Mouse (Mus musculus) heart, postnatal 25 days (tissue): ENCODE results near the gene Nlrc3. TPM values are rescaled to one million over a fixed set of nuclear protein-coding genes. Genes with fewer than 3 reads are reported as not detected.
"Not testable (repeated sequence)": the region's sequence is repeated elsewhere in the genome, so short reads cannot be mapped to it uniquely, and the experiment has no call there.

Source experiments
- DNase-seq: peaks from one replicate; pipeline ENCODE4 v3.0.0; 2022; ENCODE audit warnings: low spot score
- intact Hi-C: fragments of 180-260 bp; cut with DNase I; formaldehyde crosslinking; loops from one replicate; pipeline ENCODE4 v1.15.1; 2025
- total RNA-seq, 2 experiments: library from RNA; stranded (reverse); gene quantifications; 2 replicates each; pipeline ENCODE4 v1.2.3; 2021

Gene Nlrc3
- 1 to 10 TPM; 1.1 to 1.6 TPM for total RNA-seq

GRCm38 (mm10) chr16:3976251-3976671 lies at the start of gene Nlrc3:
Nlrc3 (minus strand) TSS chr16:3976632.
- intact Hi-C loops = no loop called here
- no peak for DNase-seq

GRCm38 (mm10) chr16:4022719-4023118 lies 46.3 kb upstream of the Nlrc3 start:
- no peak for DNase-seq
- intact Hi-C loops = no loop called here

- intact Hi-C loops = no loop called here
- DNase-seq = no peak
Observed at GRCm38 (mm10) chr16:4021241-4021640, 44.8 kb upstream of the Nlrc3 start.

GRCm38 (mm10) chr16:4017466-4017865 lies 41.0 kb upstream of the Nlrc3 start:
- DNase-seq, intact Hi-C loops: not testable (repeated sequence)

GRCm38 (mm10) chr16:4016786-4017185 lies 40.4 kb upstream of the Nlrc3 start:
- intact Hi-C loops, DNase-seq: not testable (repeated sequence)

GRCm38 (mm10) chr16:4014040-4014668 lies 37.7 kb upstream of the Nlrc3 start:
- intact Hi-C loops = no loop called here
- DNase-seq = no peak

GRCm38 (mm10) chr16:4012882-4013570 lies 36.6 kb upstream of the Nlrc3 start:
- intact Hi-C loops = no loop called here
- no peak for DNase-seq

- peak; percentile 91 for DNase-seq
- intact Hi-C loops = loop anchor here (5.0 kb wide), 2 partner anchors 96 to 156 kb away; partner anchors contain the start of genes 1700037C18Rik, Cluap1 and Zfp174
Observed at GRCm38 (mm10) chr16:4003489-4004398, 27.3 kb upstream of the Nlrc3 start, which contains the start of gene Slx4. Slx4 (minus strand) TSS chr16:4003770.

GRCm38 (mm10) chr16:3988410-3988809 lies 12.0 kb upstream of the Nlrc3 start:
- intact Hi-C loops = no loop called here

GRCm38 (mm10) chr16:3983146-3983700 lies 6.8 kb upstream of the Nlrc3 start:
- intact Hi-C loops = no loop called here
- no peak for DNase-seq

More at GRCm38 (mm10) chr16:3988410-3988809, 12.0 kb upstream of the Nlrc3 start:
- DNase-seq = no peak

- intact Hi-C loops = no loop called here
- no peak for DNase-seq
Observed at GRCm38 (mm10) chr16:3982173-3982572, 5.7 kb upstream of the Nlrc3 start.

- intact Hi-C loops = no loop called here
- DNase-seq = no peak
Observed at GRCm38 (mm10) chr16:3976712-3977111, 280 bp upstream of the Nlrc3 start.

GRCm38 (mm10) chr16:3975658-3976057 lies 774 bp downstream of the Nlrc3 start:
- intact Hi-C loops = no loop called here
- no peak for DNase-seq

GRCm38 (mm10) chr16:3974456-3974855 lies 2.0 kb downstream of the Nlrc3 start:
- intact Hi-C loops, DNase-seq: not testable (repeated sequence)

GRCm38 (mm10) chr16:3965534-3965933 lies 10.9 kb downstream of the Nlrc3 start:
- DNase-seq = no peak
- intact Hi-C loops = no loop called here

GRCm38 (mm10) chr16:3964990-3965389 lies 11.4 kb downstream of the Nlrc3 start:
- DNase-seq = no peak
- intact Hi-C loops = no loop called here

- DNase-seq = no peak
Observed at GRCm38 (mm10) chr16:3959261-3959660, 17.2 kb downstream of the Nlrc3 start.

GRCm38 (mm10) chr16:3956369-3956768 lies 20.1 kb downstream of the Nlrc3 start:
- intact Hi-C loops = no loop called here
- DNase-seq = peak; percentile 19

More at GRCm38 (mm10) chr16:3959261-3959660, 17.2 kb downstream of the Nlrc3 start:
- intact Hi-C loops = no loop called here

- intact Hi-C loops = no loop called here
- DNase-seq = no peak
Observed at GRCm38 (mm10) chr16:3951141-3951540, 25.3 kb downstream of the Nlrc3 start.

GRCm38 (mm10) chr16:3934701-3935100 lies 41.7 kb downstream of the Nlrc3 start:
- DNase-seq = no peak
- intact Hi-C loops = no loop called here
